Mouse (Mus musculus) C2C12 (cell line): ENCODE data around the gene Tmem236.

Source experiments
- CEBPB ChIP-seq: IDR thresholded peaks from one replicate; pipeline ENCODE4 v1.6.1; 2011; ENCODE audit warnings: low read depth, mild to moderate bottlenecking, control low read depth, moderate library complexity
- CTCF ChIP-seq: IDR thresholded peaks from one replicate; pipeline ENCODE4 v1.5.1; 2011; ENCODE audit not compliant: control insufficient read depth, insufficient read depth, insufficient read length
- FOSL1 ChIP-seq: IDR thresholded peaks from one replicate; pipeline ENCODE4 v1.8.0; 2011; ENCODE audit warnings: mild to moderate bottlenecking, low read length; ENCODE audit not compliant: poor library complexity, insufficient read depth, severe bottlenecking
- MAX ChIP-seq: IDR thresholded peaks from one replicate; pipeline ENCODE4 v1.6.1; 2011; ENCODE audit warnings: mild to moderate bottlenecking, control low read depth
- MYOG ChIP-seq: IDR thresholded peaks from one replicate; pipeline ENCODE4 v1.6.1; 2011; ENCODE audit not compliant: control insufficient read depth, insufficient read length; ENCODE audit errors: extremely low read depth
- USF1 ChIP-seq: IDR thresholded peaks from one replicate; pipeline ENCODE4 v1.6.1; 2011; ENCODE audit warnings: low read depth, mild to moderate bottlenecking, control low read depth, moderate library complexity

GRCm38 (mm10) chr2:14214764-14215163 lies 40.4 kb downstream of the Tmem236 start:
- no peak for TF ChIP-seq USF1
- TF ChIP-seq CTCF = no peak
- no peak for TF ChIP-seq MAX
- no peak for TF ChIP-seq MYOG
- no peak for TF ChIP-seq CEBPB
- TF ChIP-seq FOSL1 = no peak
